Mouse (Mus musculus): ENCODE data around the gene Pspc1.

The Pspc1 gene

GRCm38 (mm10) chr14:56697836-56698235 lies 80.3 kb downstream of the Pspc1 start:
- DNase-seq (ENCODE audit: low read depth), result no peak

- no peak for DNase-seq (ENCODE audit: low read depth)
Observed at GRCm38 (mm10) chr14:56695495-56695894, 82.6 kb downstream of the Pspc1 start.

GRCm38 (mm10) chr14:56689766-56690165 lies 88.3 kb downstream of the Pspc1 start:
- peak; percentile 62 for DNase-seq (ENCODE audit: low read depth)

DNA sequence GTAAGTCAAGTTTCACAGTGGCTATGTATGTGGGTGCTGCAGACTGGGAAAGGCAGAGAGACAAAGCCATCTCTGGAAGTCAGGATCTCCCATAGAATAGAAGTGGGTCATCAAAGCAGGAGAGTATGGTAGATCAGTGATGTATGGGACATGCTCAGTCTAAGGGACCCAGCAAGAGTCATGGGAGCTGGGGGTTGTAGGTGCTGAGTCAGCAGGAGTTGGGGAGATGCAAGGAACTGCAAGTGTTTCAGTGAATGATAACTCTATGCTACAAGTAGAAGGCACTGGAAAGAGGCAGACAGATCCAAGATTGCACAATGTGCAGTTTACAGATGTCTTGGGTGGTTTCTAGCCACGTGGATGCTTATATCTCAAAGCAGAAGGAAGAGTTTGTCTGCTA lies 89.0 kb downstream of the Pspc1 start:
- no peak for DNase-seq (ENCODE audit: low read depth)

GRCm38 (mm10) chr14:56685426-56685825 lies 92.7 kb downstream of the Pspc1 start:
- no peak for DNase-seq (ENCODE audit: low read depth)
